Mouse (Mus musculus) frontal cortex, postnatal 10 days (tissue): Measurements from ENCODE around the gene Pole4.
"Not testable (repeated sequence)": the region's sequence is repeated elsewhere in the genome, so short reads cannot be mapped to it uniquely, and the experiment has no call there.

Experiments
- DNase-seq, 2 experiments: peaks; one replicate each; pipeline ENCODE4 v3.0.0; 2022; ENCODE audit warnings: low spot score in 2 of 2, mixed read lengths in 1 of 2

Gene Pole4

GRCm38 (mm10) chr6:82715253-82715652 lies 10.1 kb upstream of the Pole4 start:
- no peak for DNase-seq

GRCm38 (mm10) chr6:82714841-82715240 lies 9.7 kb upstream of the Pole4 start:
- no peak for DNase-seq

- peak; percentile 48 to 66 for DNase-seq
Observed at GRCm38 (mm10) chr6:82714243-82714642, 9.1 kb upstream of the Pole4 start.

GRCm38 (mm10) chr6:82707742-82708141 lies 2.6 kb upstream of the Pole4 start:
- DNase-seq, result no peak

GRCm38 (mm10) chr6:82707241-82707640 lies 2.1 kb upstream of the Pole4 start:
- no peak for DNase-seq

GRCm38 (mm10) chr6:82703710-82704109 lies 1.5 kb downstream of the Pole4 start:
- DNase-seq, result no peak

- DNase-seq, result peak; percentile 62 to 81
Observed at GRCm38 (mm10) chr6:82702593-82703017, 2.6 kb downstream of the Pole4 start.

GRCm38 (mm10) chr6:82701296-82701695 lies 3.9 kb downstream of the Pole4 start:
- DNase-seq, result no peak

GRCm38 (mm10) chr6:82699831-82700230 lies 5.3 kb downstream of the Pole4 start:
- DNase-seq, result no peak

GRCm38 (mm10) chr6:82696736-82697135 lies 8.4 kb downstream of the Pole4 start:
- DNase-seq, result no peak

- no peak for DNase-seq
Observed at GRCm38 (mm10) chr6:82694668-82695067, 10.5 kb downstream of the Pole4 start.

- no peak for DNase-seq
Observed at GRCm38 (mm10) chr6:82689474-82689873, 15.7 kb downstream of the Pole4 start.

- DNase-seq, result not testable (repeated sequence)
Observed at GRCm38 (mm10) chr6:82688586-82688985, 16.6 kb downstream of the Pole4 start.

GRCm38 (mm10) chr6:82684136-82684535 lies 21.0 kb downstream of the Pole4 start:
- no peak for DNase-seq

GRCm38 (mm10) chr6:82679286-82679685 lies 25.9 kb downstream of the Pole4 start:
- DNase-seq, result not testable (repeated sequence)

- DNase-seq, result not testable (repeated sequence)
Observed at GRCm38 (mm10) chr6:82677629-82678028, 27.5 kb downstream of the Pole4 start.

GRCm38 (mm10) chr6:82666480-82666879 lies 38.7 kb downstream of the Pole4 start:
- no peak for DNase-seq

- no peak for DNase-seq
Observed at GRCm38 (mm10) chr6:82653169-82653525, 52.0 kb downstream of the Pole4 start.

- DNase-seq, result peak; percentile 86 to 91
Observed at GRCm38 (mm10) chr6:82652521-82653168, 52.5 kb downstream of the Pole4 start.

GRCm38 (mm10) chr6:82649096-82649495 lies 56.1 kb downstream of the Pole4 start:
- no peak for DNase-seq

GRCm38 (mm10) chr6:82647940-82648655 lies 57.1 kb downstream of the Pole4 start:
- DNase-seq, result no peak

GRCm38 (mm10) chr6:82647001-82647400 lies 58.2 kb downstream of the Pole4 start:
- DNase-seq, result no peak

GRCm38 (mm10) chr6:82640046-82640445 lies 65.1 kb downstream of the Pole4 start:
- peak; percentile 19 to 34 for DNase-seq
